Mouse (Mus musculus): ENCODE results near the gene Itgal. TPM values are rescaled to one million over a fixed set of nuclear protein-coding genes. Genes with fewer than 3 reads are reported as not detected.

Itgal gene
- total RNA-seq, 2 experiments from 2014 or later = 0.48 to 0.76 TPM

DNA sequence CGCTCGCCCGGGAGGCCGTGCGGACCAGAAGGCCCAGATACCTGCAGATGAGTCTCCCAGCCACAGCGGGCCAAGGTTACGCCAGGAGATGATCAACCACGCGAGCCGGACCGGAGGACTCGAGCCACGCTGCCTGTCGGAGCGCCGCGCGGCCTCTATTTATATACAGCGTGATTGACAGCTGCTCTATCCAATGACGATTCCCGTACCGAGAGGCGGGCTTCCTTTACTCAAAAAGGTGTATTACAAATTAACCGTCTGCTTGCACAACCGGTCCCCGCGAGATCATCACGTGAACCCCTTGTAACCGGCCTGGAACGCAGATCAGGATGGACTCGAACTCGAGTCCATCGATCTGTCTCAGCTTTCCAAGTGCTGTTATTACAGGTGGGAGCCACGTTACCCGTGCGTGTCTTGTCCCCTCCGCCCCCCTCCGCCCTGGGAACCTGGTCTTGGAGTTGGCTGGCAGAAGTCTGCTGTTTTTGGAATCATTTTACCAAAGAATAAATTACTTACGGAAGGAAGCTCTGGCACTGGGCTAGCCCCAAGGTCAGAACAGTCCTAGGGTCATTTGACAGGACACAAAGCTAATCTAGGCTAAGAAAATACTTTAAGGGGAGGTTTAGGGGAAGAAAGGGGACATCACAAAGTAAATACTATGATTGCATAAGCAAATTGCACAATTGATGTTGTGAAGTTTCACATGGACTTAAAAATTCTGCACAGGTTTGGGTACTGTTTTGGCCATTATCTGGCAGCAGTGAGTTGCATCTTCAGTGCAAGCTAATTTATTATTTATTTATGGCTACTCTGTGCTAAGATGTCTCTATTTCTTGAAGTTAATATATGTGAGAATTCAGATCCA lies 21.9 kb upstream of the Itgal start, which contains the start of gene Sephs2:
Sephs2 (minus strand) TSS at position 131 of the 865 bp plus-strand sequence.
- DNase-seq (ENCODE audit: low spot score in 2 of 2) = peak; percentile 91 to 94
- intact Hi-C loops (cut with DNase I) = no loop called here

DNA sequence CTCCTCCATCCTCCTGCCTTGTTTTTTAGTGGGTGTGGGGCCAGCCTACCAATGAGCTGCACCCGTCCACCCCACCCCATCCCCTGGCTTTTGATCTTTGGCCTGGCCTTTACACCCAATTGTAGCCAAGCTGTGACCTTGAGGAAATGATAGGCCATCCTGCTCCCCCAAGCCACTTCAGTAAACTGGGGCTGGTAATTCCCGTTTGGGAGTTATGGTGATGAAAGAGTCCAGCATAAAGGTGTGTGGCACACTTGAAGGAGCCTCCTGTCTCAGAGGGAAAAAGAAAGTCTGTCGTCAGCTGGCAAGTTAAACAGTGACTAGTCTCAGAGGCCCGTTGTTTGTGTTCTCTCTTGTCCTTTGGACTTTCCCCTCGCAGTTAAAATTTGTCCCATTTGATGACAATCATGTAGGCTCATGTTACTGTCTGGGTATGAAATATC lies 19.5 kb upstream of the Itgal start:
- no peak for DNase-seq (ENCODE audit: low spot score in 2 of 2)
- intact Hi-C loops (cut with DNase I) = no loop called here

- no peak for DNase-seq (ENCODE audit: low spot score in 2 of 2)
- intact Hi-C loops (cut with DNase I) = no loop called here
Measured at GRCm38 (mm10) chr7:127278311-127278710, 17.7 kb upstream of the Itgal start.

- no peak for DNase-seq (ENCODE audit: low spot score in 2 of 2)
- intact Hi-C loops (cut with DNase I) = no loop called here
Measured at GRCm38 (mm10) chr7:127280092-127280491, 16.0 kb upstream of the Itgal start.

DNA sequence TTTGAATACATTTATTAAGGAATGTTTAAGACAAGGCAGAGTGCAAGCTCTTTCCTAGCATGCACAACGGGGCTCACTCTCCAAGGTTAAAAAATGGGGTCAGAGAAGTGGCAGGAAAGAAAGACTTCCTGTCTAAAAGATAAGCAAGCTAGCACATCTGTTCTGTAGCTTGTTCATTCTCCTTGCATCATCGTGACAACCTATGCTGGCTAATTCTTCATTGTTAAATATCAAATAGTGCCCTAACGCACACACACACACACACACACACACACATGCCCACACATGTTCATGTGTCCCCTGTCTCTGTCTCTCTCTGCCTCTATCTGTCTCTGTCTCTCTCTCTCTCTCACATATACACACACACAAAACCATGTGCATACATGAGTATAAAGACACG lies 14.9 kb upstream of the Itgal start:
- intact Hi-C loops (cut with DNase I) = no loop called here
- DNase-seq (ENCODE audit: low spot score in 2 of 2) = no peak

DNA sequence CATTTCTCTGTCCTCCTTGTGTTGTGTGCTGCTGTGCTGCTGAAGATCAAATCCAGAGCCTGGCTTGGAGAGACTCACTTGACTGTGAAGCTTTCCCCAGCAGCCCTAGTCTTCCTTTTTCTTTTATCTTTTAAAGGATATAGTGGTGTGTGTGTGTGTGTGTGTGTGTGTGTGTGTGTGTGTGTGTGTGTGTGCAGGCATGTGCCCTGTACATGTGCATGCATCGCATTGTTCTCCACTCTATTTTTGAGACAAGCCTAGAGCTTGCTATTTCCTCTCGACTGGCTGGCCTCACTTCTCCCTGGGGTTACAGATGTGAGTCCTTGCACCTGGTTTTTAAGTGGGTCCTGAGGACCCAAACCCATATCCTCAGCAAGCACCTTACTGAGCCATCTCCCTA lies 13.9 kb upstream of the Itgal start:
- intact Hi-C loops (cut with DNase I) = no loop called here
- no peak for DNase-seq (ENCODE audit: low spot score in 2 of 2)

DNA sequence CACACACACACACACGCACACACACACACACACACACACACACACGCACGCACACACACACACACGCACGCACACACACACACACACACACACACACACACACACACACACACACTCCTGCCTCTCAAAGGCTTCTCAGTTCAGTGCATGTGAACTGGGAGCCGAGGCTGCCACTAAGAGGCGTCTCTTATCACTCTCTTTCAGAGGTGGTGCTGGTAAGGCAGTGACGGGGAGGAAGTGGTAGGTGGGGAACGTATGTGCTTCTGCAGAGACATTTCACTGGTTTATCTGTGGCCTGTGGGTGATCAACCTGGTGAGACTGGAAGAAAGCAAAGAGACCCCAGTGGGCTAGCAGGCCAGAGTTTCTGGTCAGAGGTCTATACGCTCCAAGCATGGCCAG lies 10.9 kb upstream of the Itgal start:
- DNase-seq (ENCODE audit: low spot score in 2 of 2) = no peak
- intact Hi-C loops (cut with DNase I) = no loop called here

- no peak for DNase-seq (ENCODE audit: low spot score in 2 of 2)
- intact Hi-C loops (cut with DNase I) = no loop called here
Measured at GRCm38 (mm10) chr7:127287940-127288339, 8.1 kb upstream of the Itgal start.

DNA sequence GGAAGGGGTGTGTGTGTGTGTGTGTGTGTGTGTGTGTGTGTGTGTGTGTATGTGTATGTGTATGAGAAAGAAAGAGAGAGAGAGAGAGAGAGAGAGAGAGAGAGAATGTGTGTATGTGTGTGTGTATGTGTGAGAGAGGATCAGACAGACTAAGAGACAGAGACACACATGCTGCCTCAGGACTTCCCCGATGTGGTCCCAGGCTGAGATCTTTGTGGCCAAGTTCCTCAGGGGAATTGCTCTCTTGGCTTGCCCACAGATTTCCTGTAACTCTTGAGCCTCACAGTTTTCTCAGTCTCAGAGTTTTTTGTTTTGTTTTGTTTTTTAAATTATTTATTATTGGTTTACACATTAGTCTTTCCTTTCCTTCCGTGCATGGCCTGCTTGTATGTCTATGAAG lies 6.8 kb upstream of the Itgal start:
- intact Hi-C loops (cut with DNase I) = no loop called here
- no peak for DNase-seq (ENCODE audit: low spot score in 2 of 2)

GRCm38 (mm10) chr7:127290142-127290541 lies 5.9 kb upstream of the Itgal start:
- intact Hi-C loops (cut with DNase I) = no loop called here
- DNase-seq (ENCODE audit: low spot score in 2 of 2) = no peak

GRCm38 (mm10) chr7:127296786-127297555 lies 911 bp downstream of the Itgal start:
- intact Hi-C loops (cut with DNase I) = no loop called here

GRCm38 (mm10) chr7:127297586-127298193 lies 1.6 kb downstream of the Itgal start:
- intact Hi-C loops (cut with DNase I) = no loop called here
- DNase-seq (ENCODE audit: low spot score in 2 of 2) = no peak

More at GRCm38 (mm10) chr7:127296786-127297555, 911 bp downstream of the Itgal start:
- DNase-seq (ENCODE audit: low spot score in 2 of 2) = no peak

GRCm38 (mm10) chr7:127308431-127308830 lies 12.4 kb downstream of the Itgal start:
- intact Hi-C loops (cut with DNase I) = loop anchor here (5.0 kb wide), 1 partner anchor 34 kb away; no protein-coding TSS in a partner anchor
- DNase-seq (ENCODE audit: low spot score in 2 of 2) = no peak

DNA sequence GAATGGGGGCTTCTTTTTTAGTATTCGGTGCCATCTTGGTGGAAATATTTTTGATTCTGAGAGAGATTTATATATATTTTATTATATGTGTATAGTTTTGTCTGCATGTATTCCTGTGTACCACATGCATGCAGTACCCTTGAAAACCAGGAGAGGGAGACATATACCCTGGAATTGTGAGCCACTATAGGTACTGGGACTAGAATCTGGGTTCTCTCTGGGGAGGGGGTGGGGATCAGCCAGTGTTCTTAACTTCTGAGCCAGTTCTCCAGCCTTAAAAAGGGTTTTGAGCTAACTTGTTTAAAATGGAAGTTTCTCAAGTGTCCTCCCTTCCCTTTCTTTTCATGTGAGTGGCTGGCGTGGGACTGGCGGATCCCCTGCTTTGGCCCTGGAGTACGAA lies 12.8 kb downstream of the Itgal start:
- peak; percentile 13 to 44 for DNase-seq (ENCODE audit: low spot score in 2 of 2)
- intact Hi-C loops (cut with DNase I) = loop anchor here (5.0 kb wide), 1 partner anchor 33 kb away; no protein-coding TSS in a partner anchor

DNA sequence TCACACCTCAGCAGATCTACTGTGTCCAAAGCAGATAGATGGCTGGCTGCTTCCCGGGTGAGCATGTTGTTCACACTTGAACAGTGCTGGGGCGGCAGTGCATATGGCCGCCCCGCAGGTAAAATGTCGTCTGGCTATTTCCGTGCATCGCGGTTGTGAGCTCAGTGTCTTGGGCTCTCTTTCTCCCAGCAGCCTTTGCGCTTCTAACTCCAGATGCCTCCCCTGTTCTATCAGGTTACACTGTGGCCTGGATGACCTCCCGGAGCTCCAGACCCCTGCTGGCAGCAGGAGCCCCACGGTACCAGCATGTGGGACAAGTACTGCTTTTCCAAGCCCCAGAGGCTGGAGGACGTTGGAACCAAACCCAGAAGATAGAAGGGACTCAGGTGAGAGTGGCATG lies 13.9 kb downstream of the Itgal start:
- intact Hi-C loops (cut with DNase I) = loop anchor here (5.0 kb wide), 1 partner anchor 32 kb away; no protein-coding TSS in a partner anchor
- no peak for DNase-seq (ENCODE audit: low spot score in 2 of 2)

GRCm38 (mm10) chr7:127313912-127314311 lies 17.9 kb downstream of the Itgal start:
- intact Hi-C loops (cut with DNase I) = no loop called here
- DNase-seq (ENCODE audit: low spot score in 2 of 2) = no peak

DNA sequence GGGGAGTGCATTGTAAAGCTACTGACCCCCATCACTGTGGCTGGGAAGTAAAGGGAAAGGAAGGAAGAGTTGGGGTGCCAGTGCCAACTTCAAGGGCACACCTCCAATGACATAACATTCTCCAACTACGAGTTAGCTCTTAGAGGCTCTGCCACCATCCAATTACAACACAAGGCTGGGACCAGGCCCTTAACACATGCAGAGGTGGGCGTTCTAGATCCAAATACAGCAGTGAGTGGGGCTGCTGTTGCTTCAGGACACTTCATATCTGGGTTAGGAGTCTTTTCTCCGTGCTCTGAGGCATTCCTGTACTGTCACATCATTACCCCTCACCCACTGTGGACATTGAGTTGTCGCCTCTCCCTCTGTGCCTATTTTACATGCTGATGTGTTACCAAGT lies 25.0 kb downstream of the Itgal start:
- intact Hi-C loops (cut with DNase I) = no loop called here
- no peak for DNase-seq (ENCODE audit: low spot score in 2 of 2)

DNA sequence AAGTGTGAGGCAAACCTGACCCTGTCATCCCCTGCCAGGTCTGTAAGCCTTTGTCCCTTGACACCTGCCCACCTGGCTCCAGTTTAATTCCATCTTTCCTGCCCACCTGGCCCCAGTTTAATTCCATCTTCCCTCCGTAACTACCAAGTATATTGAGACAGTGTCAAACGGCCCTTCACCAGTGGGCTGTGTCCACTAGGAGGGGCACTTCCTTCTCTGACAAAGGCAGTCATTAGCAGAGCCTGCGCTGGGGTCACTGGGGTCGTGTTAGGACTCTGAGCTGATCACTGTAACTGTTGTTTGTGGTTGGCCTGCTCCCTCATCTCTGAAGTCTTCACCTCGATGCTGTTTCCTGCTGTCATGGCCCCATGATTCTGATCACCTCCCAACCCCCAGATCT lies 26.0 kb downstream of the Itgal start:
- DNase-seq (ENCODE audit: low spot score in 2 of 2) = no peak
- intact Hi-C loops (cut with DNase I) = no loop called here

GRCm38 (mm10) chr7:127324944-127325343 lies 28.9 kb downstream of the Itgal start:
- no peak for DNase-seq (ENCODE audit: low spot score in 2 of 2)
- intact Hi-C loops (cut with DNase I) = no loop called here

DNA sequence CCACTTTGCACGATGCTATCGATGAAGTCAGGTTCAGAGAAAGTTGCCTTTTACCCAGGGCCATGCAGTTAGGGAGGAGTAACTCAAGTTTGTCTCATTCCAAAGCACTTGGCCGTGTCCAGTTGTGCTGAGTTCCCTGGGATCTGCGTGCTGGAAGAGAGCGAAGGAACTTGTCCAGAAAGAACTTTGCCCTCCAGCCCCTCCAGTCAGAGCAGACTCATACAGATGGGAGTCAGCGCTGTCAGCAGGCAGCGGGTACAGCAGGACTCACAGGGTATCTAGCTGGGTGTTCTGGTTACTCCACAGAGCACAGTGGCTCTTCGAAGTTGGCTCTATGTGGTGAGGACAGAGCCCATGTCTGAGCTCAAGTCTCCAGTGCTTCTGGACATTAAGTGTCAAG lies 29.5 kb downstream of the Itgal start:
- DNase-seq (ENCODE audit: low spot score in 2 of 2) = no peak
- intact Hi-C loops (cut with DNase I) = no loop called here

Data from left cerebral cortex, postnatal 36 days (tissue).